Mouse (Mus musculus): Measurements from ENCODE around the gene Sst. TPM values are rescaled to one million over a fixed set of nuclear protein-coding genes. Genes with fewer than 3 reads are reported as not detected.
"Not testable (repeated sequence)": the region's sequence is repeated elsewhere in the genome, so short reads cannot be mapped to it uniquely, and the experiment has no call there.

Gene Sst
- not detected for total RNA-seq (2021)

- no peak for DNase-seq
Measured at GRCm38 (mm10) chr16:23890636-23891035, at the start of gene Sst. Gene Sst (minus strand): TSS chr16:23890958.

- DNase-seq = no peak
Measured at GRCm38 (mm10) chr16:23934397-23934796, 43.6 kb upstream of the Sst start.

- DNase-seq = no peak
Measured at GRCm38 (mm10) chr16:23932294-23932693, 41.5 kb upstream of the Sst start, which contains the start of gene Rtp2. Gene Rtp2 (minus strand): TSS chr16:23932394.

- DNase-seq = no peak
Measured at GRCm38 (mm10) chr16:23931275-23931674, 40.5 kb upstream of the Sst start.

GRCm38 (mm10) chr16:23930426-23931073, 39.8 kb upstream of the Sst start:
- no peak for DNase-seq

GRCm38 (mm10) chr16:23927301-23928114, 36.8 kb upstream of the Sst start:
- no peak for DNase-seq

- no peak for DNase-seq
Measured at GRCm38 (mm10) chr16:23922906-23923305, 32.1 kb upstream of the Sst start.

- DNase-seq = no peak
Measured at GRCm38 (mm10) chr16:23921697-23922096, 30.9 kb upstream of the Sst start.

GRCm38 (mm10) chr16:23919418-23919817, 28.7 kb upstream of the Sst start:
- no peak for DNase-seq

- DNase-seq = no peak
Measured at GRCm38 (mm10) chr16:23913401-23913800, 22.6 kb upstream of the Sst start.

- no peak for DNase-seq
Measured at GRCm38 (mm10) chr16:23912741-23913140, 22.0 kb upstream of the Sst start.

GRCm38 (mm10) chr16:23909015-23909354, 18.2 kb upstream of the Sst start:
- DNase-seq = not testable (repeated sequence)

GRCm38 (mm10) chr16:23908076-23909014, 17.6 kb upstream of the Sst start:
- DNase-seq = not testable (repeated sequence)

GRCm38 (mm10) chr16:23906586-23906985, 15.8 kb upstream of the Sst start:
- DNase-seq = not testable (repeated sequence)

GRCm38 (mm10) chr16:23901411-23901810, 10.7 kb upstream of the Sst start:
- DNase-seq = no peak

GRCm38 (mm10) chr16:23900061-23900460, 9.3 kb upstream of the Sst start:
- DNase-seq = no peak

GRCm38 (mm10) chr16:23898840-23899239, 8.1 kb upstream of the Sst start:
- peak; percentile 81 for DNase-seq

GRCm38 (mm10) chr16:23897984-23898586, 7.3 kb upstream of the Sst start:
- DNase-seq = peak; percentile 75

- no peak for DNase-seq
Measured at GRCm38 (mm10) chr16:23897486-23897885, 6.7 kb upstream of the Sst start.

GRCm38 (mm10) chr16:23895135-23895534, 4.4 kb upstream of the Sst start:
- no peak for DNase-seq

GRCm38 (mm10) chr16:23890151-23890550, 607 bp downstream of the Sst start:
- peak; percentile 32 for DNase-seq

GRCm38 (mm10) chr16:23887910-23888579, 2.7 kb downstream of the Sst start:
- no peak for DNase-seq

Data from heart, postnatal 4 days (tissue).